Mouse (Mus musculus): ENCODE results near the gene Tmem104.

The Tmem104 gene

DNA sequence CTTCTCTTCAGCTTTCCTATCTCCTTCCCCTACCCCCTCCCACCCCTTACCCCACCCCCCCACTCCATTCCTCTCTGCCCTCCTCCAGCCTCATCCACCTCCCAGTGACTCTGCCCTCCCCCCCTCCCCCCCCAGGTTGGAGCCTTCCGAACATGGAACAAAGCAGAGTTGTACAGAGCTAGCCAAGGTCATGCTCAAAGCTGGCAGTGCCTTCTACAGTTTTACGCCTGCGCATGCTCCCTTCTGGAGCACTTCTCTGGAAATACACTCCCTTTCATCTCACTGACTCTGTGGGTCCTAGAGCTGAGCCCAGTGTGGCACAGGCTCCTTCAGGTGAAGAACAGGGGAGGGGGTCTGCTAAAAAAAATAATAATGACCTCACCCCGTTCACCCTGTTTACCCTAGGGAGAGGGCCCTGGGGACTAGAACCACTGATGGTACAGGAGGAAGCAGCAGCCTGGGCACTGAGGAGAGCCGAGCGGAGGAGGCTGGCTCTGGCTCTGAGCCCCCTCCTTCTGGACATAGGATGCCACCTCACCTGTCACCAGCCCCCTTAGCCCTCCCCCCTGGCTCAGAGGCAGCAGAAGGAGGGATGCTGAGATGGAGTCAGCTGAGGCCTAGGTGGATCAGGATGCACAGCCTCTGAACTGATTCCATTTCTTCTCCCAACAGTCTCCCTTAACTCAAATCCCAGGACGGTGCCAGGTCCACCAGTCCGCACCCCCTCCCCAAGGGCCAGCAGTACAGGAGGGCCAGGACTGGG is 95.6 kb downstream of the Tmem104 start:
- no peak for DNase-seq (ENCODE audit: low spot score in 2 of 2)

DNA sequence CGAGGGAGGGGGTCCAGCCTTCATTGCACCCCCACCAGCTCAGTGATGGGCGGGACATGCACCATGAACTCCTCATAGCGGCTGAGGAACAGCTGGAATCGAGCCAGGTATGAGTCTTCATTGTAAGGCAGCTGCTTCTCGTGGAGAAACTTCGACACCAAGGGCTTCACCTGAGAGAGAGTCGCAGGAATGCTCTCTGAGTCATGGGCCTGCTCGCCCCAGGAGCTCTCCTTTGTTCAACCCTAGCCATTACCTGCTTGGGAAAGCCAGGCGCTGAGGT is 96.1 kb downstream of the Tmem104 start:
- DNase-seq (ENCODE audit: low spot score in 2 of 2): no peak

DNA sequence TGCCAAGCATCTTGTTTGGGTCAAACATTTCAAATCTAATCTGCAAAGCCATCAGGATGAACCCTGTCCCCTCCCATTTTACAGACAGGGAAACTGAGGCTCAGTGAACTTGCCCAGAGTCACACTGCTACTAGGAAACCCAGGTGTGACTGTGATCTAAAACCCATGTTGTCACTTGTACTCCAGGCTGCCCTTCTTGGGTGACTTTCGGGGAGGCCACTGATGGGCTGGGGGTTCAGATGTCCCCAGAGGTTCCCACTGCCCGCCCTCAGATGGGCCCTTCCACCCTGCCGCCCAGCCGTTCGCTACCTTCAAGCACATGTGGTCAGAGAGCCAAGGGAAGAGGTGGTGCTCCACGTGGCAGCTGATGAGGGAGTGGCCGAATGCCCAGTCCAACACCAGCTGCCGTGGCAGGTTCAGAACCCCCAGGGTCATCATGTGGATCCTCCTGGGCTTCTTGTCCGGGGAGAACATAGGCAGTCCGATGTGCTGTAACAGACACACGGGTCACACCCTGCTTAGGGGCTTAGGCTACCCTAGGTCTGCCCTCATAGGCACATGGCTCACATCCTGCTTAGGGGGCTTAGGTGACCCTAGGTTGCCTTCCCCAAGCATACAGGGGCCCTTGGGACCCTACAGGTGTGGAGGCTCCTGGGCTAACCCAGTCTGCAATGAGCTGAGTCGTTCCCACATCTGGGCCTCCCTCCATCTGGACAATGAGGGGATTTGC is 96.8 kb downstream of the Tmem104 start:
- DNase-seq (ENCODE audit: low spot score in 2 of 2): no peak

DNA sequence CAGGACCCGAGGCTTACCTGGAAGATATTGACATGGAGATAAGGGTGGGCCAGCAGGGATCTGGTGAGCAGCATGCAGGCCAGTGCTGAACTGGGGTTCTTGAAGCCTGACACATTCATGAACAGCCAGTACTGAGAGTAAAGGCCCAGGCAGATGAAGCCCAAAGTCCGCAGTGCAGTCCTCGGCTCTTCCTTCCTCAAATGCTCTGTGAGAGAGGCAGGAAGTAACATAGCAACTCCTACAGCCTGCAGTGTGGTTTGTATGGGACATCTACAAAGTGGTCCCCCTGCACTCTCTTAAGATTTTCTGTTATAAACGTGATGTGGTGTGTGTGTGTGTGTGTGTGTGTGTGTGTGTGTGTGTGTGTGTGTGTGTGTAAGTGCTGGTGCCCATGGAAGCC is 98.0 kb downstream of the Tmem104 start:
- no peak for DNase-seq (ENCODE audit: low spot score in 2 of 2)

DNA sequence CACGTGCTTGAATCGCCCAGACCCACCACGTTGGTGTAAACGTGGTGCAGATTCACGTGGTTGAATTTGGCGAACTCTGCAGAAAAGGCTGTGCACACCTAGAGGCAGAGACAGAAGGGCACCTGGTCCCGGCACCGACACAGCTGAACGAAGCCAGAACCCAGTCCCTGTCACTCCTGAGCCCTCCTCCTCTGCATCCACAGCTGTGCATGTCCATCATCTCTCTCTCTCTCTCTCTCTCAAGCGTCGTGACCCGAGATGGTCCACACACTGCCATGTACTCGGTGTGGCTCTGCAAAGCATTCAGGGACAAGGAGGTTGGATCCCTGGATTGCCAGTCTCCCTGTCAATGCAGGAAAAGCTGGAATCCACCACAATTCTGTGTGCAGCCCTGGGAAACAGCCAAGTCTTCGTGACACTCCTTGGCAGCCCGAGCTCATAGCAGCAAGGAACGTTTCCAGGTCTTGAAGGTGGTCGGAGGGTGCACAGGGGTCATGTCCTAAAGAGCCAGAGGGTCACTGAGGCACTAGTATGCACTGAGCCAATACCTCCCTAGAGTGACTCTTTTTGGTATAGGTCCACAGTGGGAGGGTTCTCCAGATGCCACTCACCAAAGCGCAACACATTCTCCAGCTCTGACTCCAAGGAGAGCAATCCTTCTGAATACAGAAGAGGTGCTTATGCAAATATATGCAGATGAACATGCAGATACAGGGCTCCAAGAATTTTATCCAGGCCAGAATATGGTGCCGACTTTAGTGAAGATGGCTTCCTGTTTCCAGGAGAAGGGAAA is 99.1 kb downstream of the Tmem104 start:
- no peak for DNase-seq (ENCODE audit: low spot score in 2 of 2)

DNA sequence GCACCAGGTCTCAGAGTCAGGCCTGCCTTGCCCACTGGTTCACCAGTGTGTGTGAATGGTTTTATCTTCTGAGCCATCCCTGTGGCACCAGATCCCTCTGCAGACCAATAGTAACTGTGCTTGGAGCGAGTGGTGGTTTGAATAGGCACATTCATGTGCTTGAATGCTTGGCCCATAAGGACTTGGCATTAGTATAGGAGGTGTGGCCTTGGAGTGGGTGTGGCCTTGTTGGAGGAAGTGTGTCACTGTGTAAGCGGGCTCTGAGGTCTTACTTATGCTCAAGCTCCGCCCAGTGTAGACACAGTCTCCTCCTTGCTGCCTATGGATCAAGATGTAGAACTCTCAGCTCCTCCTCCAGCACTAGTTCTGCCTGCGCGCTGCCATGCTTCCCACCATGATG is 100.1 kb downstream of the Tmem104 start:
- no peak for DNase-seq (ENCODE audit: low spot score in 2 of 2)

DNA sequence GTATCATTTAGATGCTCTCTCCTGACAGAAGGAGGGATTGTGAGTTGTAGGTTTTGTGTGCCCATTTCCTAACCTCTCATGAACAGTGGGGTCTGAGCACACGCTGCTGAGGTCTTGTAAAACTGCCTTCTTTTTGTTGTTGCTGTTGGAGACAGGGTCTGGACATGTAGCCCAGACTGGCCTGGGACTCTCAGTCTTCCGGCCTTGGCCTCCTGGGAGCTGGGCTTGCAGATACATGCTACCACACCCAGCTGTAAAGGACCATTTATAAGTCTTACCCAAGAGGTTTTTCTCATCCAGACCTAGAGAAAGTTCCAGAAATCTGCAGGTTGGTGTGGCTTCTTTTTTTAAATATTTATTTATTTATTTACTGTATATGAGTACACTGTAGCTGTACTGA is 101.0 kb downstream of the Tmem104 start:
- no peak for DNase-seq (ENCODE audit: low spot score in 2 of 2)

DNA sequence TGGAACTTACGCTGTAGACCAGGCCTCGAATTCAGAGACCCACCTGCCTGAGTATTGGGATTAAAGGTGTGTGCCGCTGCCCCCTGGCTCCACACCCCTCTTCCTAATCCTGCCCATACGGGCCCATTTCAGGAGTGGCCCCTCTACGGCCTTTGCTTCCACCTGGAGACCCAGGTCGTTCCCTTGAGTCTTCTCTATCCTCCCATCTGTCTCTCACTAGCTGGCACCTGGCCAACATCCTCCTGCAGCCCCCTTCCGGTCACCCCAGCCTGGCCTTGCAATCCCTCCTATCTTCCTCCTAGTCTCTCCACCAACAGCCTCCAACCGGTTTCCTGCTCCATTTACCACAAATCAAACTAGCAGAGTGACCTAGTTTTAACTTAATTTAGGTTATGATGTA is 102.6 kb downstream of the Tmem104 start:
- DNase-seq (ENCODE audit: low spot score in 2 of 2): no peak

DNA sequence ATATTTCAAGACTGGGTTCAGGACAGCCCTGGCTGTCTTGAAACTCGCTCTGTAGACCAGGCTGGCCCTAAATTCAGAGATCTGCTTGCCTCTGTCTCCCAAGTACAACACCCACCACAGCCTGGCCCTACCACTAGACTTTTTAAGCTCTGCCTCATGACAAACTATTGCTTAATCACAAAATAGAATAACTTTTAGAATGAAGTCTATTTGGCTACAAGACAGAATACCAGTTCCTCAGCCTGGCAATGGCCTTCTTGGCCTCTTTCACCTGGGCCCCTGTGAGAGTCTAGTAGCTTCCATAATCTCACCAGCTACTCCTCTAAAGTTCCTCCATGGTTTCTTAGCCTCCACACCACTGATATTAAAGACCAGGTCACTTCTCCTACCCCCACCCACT is 103.0 kb downstream of the Tmem104 start:
- no peak for DNase-seq (ENCODE audit: low spot score in 2 of 2)

DNA sequence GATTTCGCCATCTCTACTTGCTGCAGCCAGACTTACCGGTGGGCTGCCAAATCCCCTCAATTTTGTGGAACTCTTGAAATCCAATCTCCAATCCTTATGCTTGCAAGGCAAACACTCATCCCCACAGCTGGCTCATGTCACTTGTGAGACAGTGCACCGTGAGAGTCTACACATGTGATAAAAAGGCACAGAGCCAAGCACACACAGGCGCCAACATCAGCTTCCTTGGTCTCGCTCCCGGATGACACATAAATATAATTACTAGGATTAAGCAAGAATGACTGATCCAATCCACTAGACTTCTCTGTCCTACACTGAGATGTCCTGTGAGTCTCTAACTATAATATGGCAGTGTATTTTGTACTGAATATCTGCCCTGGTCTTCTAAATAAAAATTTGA is 103.6 kb downstream of the Tmem104 start:
- peak in 1 of 2 experiments; percentile 78 for DNase-seq (ENCODE audit: low spot score in 2 of 2)

DNA sequence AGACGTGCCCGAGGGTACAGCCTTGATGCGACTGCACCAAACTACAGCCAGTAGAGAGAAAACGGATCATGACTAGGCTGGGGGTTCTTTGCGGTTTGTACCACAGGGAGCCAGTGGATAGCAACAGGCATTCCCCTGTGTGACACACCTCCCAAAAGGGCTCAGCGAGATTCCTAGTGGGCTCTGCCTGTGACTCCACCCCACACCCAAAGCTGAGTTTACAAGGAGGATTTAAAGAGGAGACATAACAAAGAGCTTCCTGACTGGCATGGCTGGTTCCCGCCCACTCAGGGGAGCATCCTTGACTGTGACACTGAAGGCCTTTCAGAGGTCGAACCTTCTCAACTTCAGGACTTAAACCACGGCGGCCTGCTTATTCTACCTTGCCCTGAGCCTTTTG is 104.2 kb downstream of the Tmem104 start:
- DNase-seq (ENCODE audit: low spot score in 2 of 2): no peak

DNA sequence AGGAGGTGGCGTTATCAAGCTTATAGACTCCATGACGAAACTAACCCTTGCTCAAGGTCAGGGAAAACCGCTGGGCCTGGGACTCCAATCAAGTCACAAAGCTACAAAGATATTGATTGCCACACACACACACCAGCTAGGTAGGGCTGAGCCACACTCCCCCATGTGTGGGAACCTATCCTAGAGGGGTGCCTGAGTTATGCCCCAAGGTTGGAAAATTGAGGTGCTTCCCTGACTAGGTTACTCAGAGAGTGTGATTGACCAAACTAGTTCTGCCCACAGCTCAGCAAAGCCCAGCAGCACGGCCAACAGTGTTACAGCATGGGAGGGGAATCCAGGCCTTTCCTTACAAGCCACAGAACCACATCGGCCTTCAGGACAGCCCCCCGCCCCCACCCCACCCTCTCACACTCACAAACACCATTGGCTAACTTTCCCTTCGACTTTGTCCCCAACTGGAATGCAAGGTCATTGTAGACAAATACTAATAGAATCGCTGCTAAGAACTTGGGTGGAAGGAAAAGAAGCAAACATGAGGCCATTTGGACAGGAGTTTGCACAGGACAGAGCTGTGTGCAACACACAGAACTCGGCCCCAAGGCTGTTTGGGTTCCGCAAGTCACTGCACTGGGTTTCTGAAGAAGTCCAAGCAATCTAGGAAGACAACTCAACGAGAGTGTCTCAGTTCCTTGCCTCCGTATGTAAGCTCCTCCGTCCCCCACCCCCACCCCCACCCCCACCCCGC is 105.5 kb downstream of the Tmem104 start:
- no peak for DNase-seq (ENCODE audit: low spot score in 2 of 2)

DNA sequence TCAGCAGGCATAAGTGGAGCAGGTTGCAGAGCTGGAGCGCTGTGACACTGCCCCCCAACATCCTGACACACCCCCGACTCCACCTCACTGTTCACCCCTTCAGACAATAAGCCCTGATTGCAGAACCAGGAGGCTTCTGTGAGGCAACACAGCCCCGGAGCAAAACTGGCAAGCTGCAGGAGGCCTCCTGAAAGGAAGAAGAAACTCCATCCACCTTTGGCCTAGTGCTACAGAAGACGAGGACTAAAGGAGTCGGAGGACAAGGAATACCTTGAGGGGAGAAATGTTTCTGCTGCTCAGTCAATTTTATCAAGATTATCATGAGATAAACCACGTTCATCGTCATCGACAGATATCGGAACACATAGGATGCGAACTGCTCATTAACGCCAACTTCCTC is 108.7 kb downstream of the Tmem104 start:
- no peak for DNase-seq (ENCODE audit: low spot score in 2 of 2)
